Comparison of ENCODE assay signal across 9 mouse cellular contexts in genomic region chr7:144078661-144079060, GRCm38 (mm10).
A peak's percentile ranks its signal among the peaks of the same experiment; 100 is the strongest.
DNase-seq lines count a peak whose midpoint lies in the region; ATAC-seq and TF ChIP-seq lines count a peak whose summit lies in the region.
"Had no signal": no experiment of that assay in that cellular context is flagged by ENCODE, and none has a peak within 500 bp of the region (broad histone marks: within the 10 kb centered on the region; RNA-seq: fewer than 3 reads in every experiment).

No protein-coding gene starts in this region.

- no peak for ATAC-seq in cerebellum, adult (ENCODE audit: insufficient number of reproducible peaks, low FRiP score, low TSS enrichment)
- ATAC-seq in liver, embryonic 11.5 days (replicated peaks; ENCODE audit: low FRiP score): no peak

- H3K27me3 ChIP-seq in cerebellum, adult 2 months (ENCODE audit: control insufficient read depth, insufficient read depth, low read length): no peaks in the 10 kb centered on the region
- H3K27me3 ChIP-seq in liver, embryonic 11.5 days (replicated peaks; ENCODE audit: control insufficient read depth, insufficient read depth, low read length): no peaks in the 10 kb centered on the region
- H3K27me3 ChIP-seq: liver, embryonic 15.5 days had no signal

- H3K9me3 ChIP-seq in liver, embryonic 11.5 days (ENCODE audit: control insufficient read depth, low read length): no peaks in the 10 kb centered on the region
- H3K9me3 ChIP-seq: liver, embryonic 15.5 days had no signal

- H3K36me3 ChIP-seq in liver, embryonic 11.5 days (ENCODE audit: control insufficient read depth, insufficient read depth, low read length): no peaks in the 10 kb centered on the region
- H3K36me3 ChIP-seq: liver, embryonic 15.5 days had no signal

- 84% methylated on average over 1 of the region's 1 CpGs for WGBS in cerebellum, adult 2 months
- 79% methylated on average over 1 of the region's 1 CpGs for WGBS in liver, embryonic 11.5 days

- no peak for TF ChIP-seq POLR2A in cerebellum, adult 2 months (IDR thresholded peaks at IDR 0.05; ENCODE audit: borderline replicate concordance, insufficient read depth, low read length)
- no peak for TF ChIP-seq POLR2A in brain, embryonic 14.5 days (IDR thresholded peaks at IDR 0.05; ENCODE audit: borderline replicate concordance, extremely low read depth, insufficient read depth, insufficient read length, poor library complexity, severe bottlenecking)

- no peak overlapping the region for H3K4me2 ChIP-seq in liver, embryonic 11.5 days
- H3K4me2 ChIP-seq: liver, embryonic 15.5 days had no signal

- no peak for DNase-seq in cerebellum, adult 2 months
- DNase-seq in liver: peak; percentile 36
- no peak for DNase-seq in liver, embryonic 11.5 days (ENCODE audit: low spot score)
- DNase-seq in brain, embryonic 14.5 days (ENCODE audit: low read depth): peak; percentile 54
- peak; percentile 62 for DNase-seq in mesoderm, embryonic 11.5 days (ENCODE audit: low read depth, low spot score)
- DNase-seq in ovary, adult 18-20 months (ENCODE audit: low spot score): no peak
- no peak for DNase-seq in frontal cortex, postnatal 25 days (ENCODE audit: low spot score in 2 of 2)

- no peak overlapping the region for H3K4me3 ChIP-seq in cerebellum, adult 2 months (replicated peaks; ENCODE audit: insufficient read depth, low read depth, low read length)
- no peak overlapping the region for H3K4me3 ChIP-seq in liver, embryonic 11.5 days (ENCODE audit: low read depth, low read length)
- H3K4me3 ChIP-seq: liver, embryonic 15.5 days had no signal

- TF ChIP-seq CTCF in cerebellum, adult 2 months (IDR thresholded peaks at IDR 0.05; ENCODE audit: borderline replicate concordance, insufficient read depth, low read depth, low read length): 0 out of 2 replicates have a peak, but pooled peaks have one; percentile 3
- peak; percentile 60; the same call in 1 of the 2 replicates for TF ChIP-seq CTCF in brain, embryonic 14.5 days (IDR thresholded peaks at IDR 0.05; ENCODE audit: borderline replicate concordance, extremely low read depth, insufficient read depth, insufficient read length)

- no peak overlapping the region for H3K9ac ChIP-seq in liver, embryonic 11.5 days (ENCODE audit: low read depth, low read length)
- H3K9ac ChIP-seq: liver, embryonic 15.5 days had no signal

- H3K4me1 ChIP-seq in cerebellum, adult 2 months (ENCODE audit: control insufficient read depth, insufficient read depth, low read length): no peaks in the 10 kb centered on the region
- no peaks in the 10 kb centered on the region for H3K4me1 ChIP-seq in liver, embryonic 11.5 days (replicated peaks; ENCODE audit: control insufficient read depth, insufficient read depth, low read length)
- H3K4me1 ChIP-seq: liver, embryonic 15.5 days had no signal

- H3K27ac ChIP-seq in cerebellum, adult 2 months (ENCODE audit: insufficient read depth, low read length): no peak overlapping the region
- no peak overlapping the region for H3K27ac ChIP-seq in liver, embryonic 11.5 days (ENCODE audit: low read depth, low read length)
- H3K27ac ChIP-seq: liver, embryonic 15.5 days had no signal

Comparison
In these comparisons a context has a peak if more than half of its experiments do, and no peak if none do; other contexts are left out.
1. DNase-seq: peak in liver (single experiment), brain, embryonic 14.5 days (single experiment) and mesoderm, embryonic 11.5 days (single experiment); none in cerebellum, adult 2 months (0 of 2), liver, embryonic 11.5 days (single experiment), ovary, adult 18-20 months (single experiment) and frontal cortex, postnatal 25 days (0 of 2).